Mouse (Mus musculus) testis, adult 2 months (tissue): ENCODE data around the gene Vwce. TPM values are rescaled to one million over a fixed set of nuclear protein-coding genes. Genes with fewer than 3 reads are reported as not detected.

ENCODE experiments used
- H3K27ac ChIP-seq: fragments of 200-500 bp; 2 replicates; pipeline ENCODE4 v1.5.1; 2012; ENCODE audit warnings: low read depth, low read length; ENCODE audit not compliant: control insufficient read depth, insufficient read depth
- H3K27me3 ChIP-seq: fragments of 200-500 bp; 2 replicates; pipeline ENCODE4 v1.6.1; 2012; ENCODE audit warnings: mild to moderate bottlenecking, low read length, moderate library complexity; ENCODE audit not compliant: control insufficient read depth, insufficient read depth
- H3K36me3 ChIP-seq: fragments of 200-500 bp; 2 replicates; pipeline ENCODE4 v1.6.1; 2012; ENCODE audit warnings: mild to moderate bottlenecking, low read length; ENCODE audit not compliant: control insufficient read depth, insufficient read depth
- H3K4me1 ChIP-seq: fragments of 200-500 bp; 2 replicates; pipeline ENCODE4 v1.6.1; 2012; ENCODE audit warnings: low read length; ENCODE audit not compliant: control insufficient read depth, insufficient read depth
- H3K4me3 ChIP-seq: fragments of 200-500 bp; 2 replicates; pipeline ENCODE4 v1.5.1; 2012; ENCODE audit warnings: low read depth, mild to moderate bottlenecking, low read length, moderate library complexity, mixed read lengths; ENCODE audit not compliant: control insufficient read depth
- CTCF ChIP-seq: fragments of 200-500 bp; IDR thresholded peaks from 2 replicates; pipeline ENCODE4 v1.5.1; 2012; ENCODE audit warnings: low read depth, mild to moderate bottlenecking, inconsistent platforms, low read length, moderate library complexity; ENCODE audit not compliant: control insufficient read depth, insufficient read depth, insufficient replicate concordance
- POLR2A ChIP-seq: fragments of 200-500 bp; IDR thresholded peaks from 2 replicates; pipeline ENCODE4 v1.6.1; 2012; ENCODE audit warnings: low read depth, mild to moderate bottlenecking, inconsistent platforms, low read length, moderate library complexity; ENCODE audit not compliant: control insufficient read depth
- polyA plus RNA-seq: library from polyadenylated mRNA; depleted of rRNA; stranded (reverse); fragments of >200 nt; gene quantifications from 2 replicates; pipeline ENCODE4 v1.2.3, GENCODE M21; 2012

Gene Vwce
- polyA plus RNA-seq, 1 experiment, result 1.3 TPM

DNA sequence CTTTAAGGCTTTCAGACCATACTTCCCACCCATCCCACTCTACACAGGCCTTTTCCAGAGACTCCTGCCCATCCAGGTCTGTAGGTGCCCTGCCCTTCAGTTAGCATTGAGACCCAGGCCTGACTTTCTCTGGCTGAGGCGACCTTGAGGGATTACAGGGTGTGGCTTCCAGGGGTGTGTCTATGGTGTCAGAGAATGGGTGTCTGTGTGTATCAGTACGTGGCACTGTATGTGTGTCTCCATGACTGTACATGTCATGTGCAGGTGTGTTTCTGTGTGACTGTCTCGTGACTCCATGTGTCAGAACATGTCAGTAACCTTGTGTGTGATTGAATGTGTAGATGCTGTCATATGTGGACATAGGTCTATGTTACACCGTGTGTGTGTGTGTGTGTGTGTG is 37.3 kb downstream of the Vwce start:
- Histone ChIP-seq H3K4me1 (no peaks in the 10 kb centered on the region), H3K27me3 (no peaks in the 10 kb centered on the region), H3K27ac (no peak overlapping the region), H3K36me3 (no peaks in the 10 kb centered on the region), H3K4me3 (no peak overlapping the region)
- no peak for TF ChIP-seq POLR2A
- no peak for TF ChIP-seq CTCF

DNA sequence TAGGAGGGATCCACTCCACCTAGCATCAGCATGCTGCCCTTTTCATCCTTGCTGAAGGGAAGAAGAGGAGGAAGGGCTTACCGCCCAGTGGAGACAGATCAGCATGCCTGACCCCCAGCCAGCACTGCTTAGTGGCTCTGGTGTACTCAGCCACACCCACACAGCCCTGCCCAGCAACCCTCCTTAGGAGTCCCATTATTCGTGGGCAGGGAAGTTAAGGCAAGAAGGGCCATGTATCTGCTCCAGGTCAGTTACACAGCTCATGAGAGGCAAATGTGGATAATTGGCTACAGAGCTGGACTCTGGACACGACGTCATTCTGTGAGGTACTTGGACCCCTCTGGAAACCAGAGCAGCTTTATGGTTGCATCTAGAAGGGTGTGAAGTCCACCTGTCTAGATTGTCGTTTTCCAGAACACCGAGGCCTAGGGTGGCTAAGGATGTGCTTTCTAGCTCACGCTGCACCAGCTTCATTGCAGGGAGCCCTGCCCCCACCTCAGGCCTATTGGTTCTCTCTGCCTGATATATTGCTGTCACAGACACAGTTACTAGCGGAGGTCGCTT is 37.9 kb downstream of the Vwce start:
- H3K4me3 ChIP-seq, result no peak overlapping the region
- H3K27ac ChIP-seq, result no peak overlapping the region
- no peaks in the 10 kb centered on the region for H3K27me3 ChIP-seq
- H3K36me3 ChIP-seq, result no peaks in the 10 kb centered on the region
- TF ChIP-seq CTCF, result no peak
- TF ChIP-seq POLR2A, result no peak
- H3K4me1 ChIP-seq, result no peaks in the 10 kb centered on the region

DNA sequence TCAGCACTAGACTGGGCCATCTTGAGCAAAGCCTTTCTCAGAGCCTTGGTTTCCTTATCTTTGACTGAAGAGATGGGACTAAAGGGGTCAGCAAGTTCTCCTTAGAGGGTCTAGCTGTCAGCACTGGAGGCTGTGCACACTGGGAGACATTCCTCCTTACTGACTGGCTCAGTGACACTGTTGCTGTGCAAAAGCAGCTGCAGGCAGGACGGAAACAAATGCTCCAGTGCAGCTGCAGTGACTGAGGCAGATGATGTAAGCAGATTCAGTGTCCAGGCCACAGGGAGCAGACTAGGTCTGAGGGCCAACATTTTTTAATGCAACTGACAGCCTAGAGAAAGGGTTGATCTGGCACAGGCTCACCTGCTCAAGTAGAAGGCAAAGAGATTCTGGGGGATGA is 39.3 kb downstream of the Vwce start:
- Histone ChIP-seq H3K4me1 (no peaks in the 10 kb centered on the region), H3K27me3 (no peaks in the 10 kb centered on the region), H3K4me3 (no peak overlapping the region), H3K27ac (no peak overlapping the region), H3K36me3 (no peaks in the 10 kb centered on the region)
- no peak for TF ChIP-seq CTCF
- TF ChIP-seq POLR2A, result no peak

DNA sequence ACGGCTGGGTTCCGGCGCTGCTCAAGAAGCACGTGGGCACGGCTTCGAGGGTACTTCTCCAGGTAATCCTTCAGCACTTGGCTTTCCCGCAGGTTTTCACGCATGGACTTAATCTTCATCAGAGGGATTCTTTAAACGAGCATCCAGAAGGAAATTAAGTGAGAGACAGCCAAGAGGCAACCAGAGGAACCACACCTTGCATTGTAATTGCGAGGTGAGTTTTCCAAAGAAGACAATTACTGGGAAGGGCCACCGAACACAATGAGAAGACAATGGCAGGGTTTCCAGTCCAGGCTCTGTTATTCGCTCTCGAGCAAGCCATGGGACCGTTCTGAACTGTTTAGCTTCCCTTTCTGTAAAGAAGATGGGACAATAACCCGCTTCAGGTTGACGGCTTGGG is 42.6 kb downstream of the Vwce start:
- TF ChIP-seq POLR2A, result no peak
- Histone ChIP-seq H3K4me3 (no peak overlapping the region), H3K27ac (no peak overlapping the region), H3K36me3 (no peaks in the 10 kb centered on the region), H3K4me1 (no peaks in the 10 kb centered on the region), H3K27me3 (no peaks in the 10 kb centered on the region)

DNA sequence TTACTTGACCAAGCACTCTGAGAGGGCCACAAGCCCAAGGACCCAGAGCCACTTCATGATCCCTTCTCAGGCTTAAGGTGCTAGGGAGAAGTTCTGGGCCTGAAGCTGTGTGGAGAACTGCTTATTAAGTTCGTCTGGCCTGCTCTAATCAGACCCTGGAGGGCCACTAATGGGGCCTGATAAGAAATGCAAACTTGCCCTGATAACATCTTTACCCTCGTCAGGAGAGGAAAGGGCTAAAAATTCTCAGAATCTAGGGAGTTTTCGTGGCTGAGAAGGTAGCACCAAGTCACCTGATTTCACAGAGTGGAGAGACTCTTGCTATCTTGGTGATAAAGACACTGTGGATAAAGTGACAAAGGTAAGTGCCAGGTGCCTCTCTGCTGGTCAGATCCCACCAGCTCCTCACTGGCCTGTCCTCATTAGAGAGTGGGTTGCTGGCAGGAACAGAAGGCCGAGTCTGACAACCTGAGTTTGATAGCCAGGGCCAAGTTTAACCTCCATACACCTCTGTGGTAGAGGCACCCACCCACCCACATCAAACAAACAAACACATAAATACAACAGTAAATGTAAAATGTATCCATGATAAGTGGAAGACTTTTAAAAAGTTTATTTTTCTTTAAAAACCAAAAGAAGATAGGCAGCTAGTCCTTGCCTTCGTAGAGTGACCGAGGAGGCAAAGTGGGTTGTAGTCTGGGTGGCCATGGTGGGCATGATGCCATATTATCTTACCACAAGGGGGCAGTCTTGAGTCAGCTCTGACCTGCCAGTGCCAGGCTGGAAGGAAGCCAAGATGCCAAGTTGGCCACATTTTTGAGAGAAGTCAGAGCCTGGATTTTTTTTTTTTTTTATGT is 44.1 kb downstream of the Vwce start, which contains the start of gene Pga5:
Pga5 (minus strand) TSS at position 157 of the 857 bp plus-strand sequence.
- Histone ChIP-seq H3K4me3 (no peak within 1 kb of the TSS), H3K27me3 (no peaks in the 10 kb centered on the region), H3K4me1 (no peaks in the 10 kb centered on the region), H3K36me3 (no peaks in the 10 kb centered on the region), H3K27ac (no peak within 1 kb of the TSS)
- no peak for TF ChIP-seq POLR2A
- peak; percentile 91; the same call in 1 of the 2 replicates for TF ChIP-seq CTCF

DNA sequence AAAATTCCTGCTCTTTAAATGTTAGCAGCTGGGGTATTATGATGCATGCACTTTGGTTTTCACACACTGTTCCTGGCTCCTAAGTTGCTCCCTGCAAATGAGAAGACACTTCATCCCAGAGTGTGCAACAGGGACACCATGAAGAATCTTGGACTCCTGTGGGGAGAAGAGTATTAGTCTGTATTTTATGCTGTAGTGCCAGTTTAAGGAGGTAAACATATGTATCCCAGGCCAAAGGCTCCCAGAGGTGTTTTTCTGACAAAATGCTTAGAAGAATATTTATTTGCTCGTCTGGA is 44.7 kb downstream of the Vwce start:
- no peaks in the 10 kb centered on the region for H3K4me1 ChIP-seq
- TF ChIP-seq CTCF, result no peak
- no peak for TF ChIP-seq POLR2A

DNA sequence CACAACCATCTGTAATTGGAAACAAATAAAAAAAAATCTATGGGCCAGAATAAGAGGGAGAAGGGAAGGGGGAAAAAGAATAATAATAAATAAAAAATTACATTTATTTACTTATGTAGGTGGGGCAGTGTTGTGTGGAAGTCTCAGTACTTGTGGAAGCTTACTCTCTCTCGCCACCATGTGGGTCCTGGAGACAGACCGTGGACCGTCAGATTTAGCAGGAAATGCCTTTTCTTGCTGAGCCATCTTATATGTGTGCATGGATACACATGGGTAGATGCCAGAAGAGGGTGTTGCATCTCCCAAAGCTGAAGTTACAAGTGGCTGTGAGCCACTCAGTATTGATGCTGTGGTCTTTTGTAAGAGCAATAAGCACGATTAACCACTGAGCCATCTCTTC is 47.6 kb downstream of the Vwce start:
- no peaks in the 10 kb centered on the region for H3K36me3 ChIP-seq
- H3K4me1 ChIP-seq, result no peaks in the 10 kb centered on the region
- no peak overlapping the region for H3K4me3 ChIP-seq
- no peaks in the 10 kb centered on the region for H3K27me3 ChIP-seq
- no peak overlapping the region for H3K27ac ChIP-seq
- TF ChIP-seq CTCF, result no peak
- no peak for TF ChIP-seq POLR2A

More for the DNA sequence above, 44.7 kb downstream of the Vwce start:
- no peak overlapping the region for H3K4me3 ChIP-seq
- no peaks in the 10 kb centered on the region for H3K27me3 ChIP-seq
- H3K36me3 ChIP-seq, result no peaks in the 10 kb centered on the region
- no peak overlapping the region for H3K27ac ChIP-seq

DNA sequence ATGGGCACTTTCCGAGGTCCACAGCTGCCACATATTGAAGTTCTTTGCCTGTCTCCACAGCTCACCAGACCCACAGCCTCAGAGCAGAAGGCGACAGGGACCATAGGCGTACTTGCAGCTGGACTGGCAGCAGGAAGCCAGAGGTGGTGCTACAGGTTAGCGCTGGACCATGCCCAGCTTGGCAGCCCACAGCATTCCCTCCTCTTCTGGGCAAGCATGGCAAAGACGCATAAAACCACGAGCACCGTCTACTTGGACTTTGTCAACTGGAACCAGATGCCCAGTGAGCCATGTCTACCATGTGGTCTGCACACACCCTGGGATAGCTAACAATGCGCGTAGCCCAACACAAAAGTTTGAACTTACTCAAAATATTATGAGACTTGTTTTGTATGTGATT is 51.1 kb downstream of the Vwce start:
- H3K27me3 ChIP-seq, result no peaks in the 10 kb centered on the region

More for the DNA sequence above, 51.1 kb downstream of the Vwce start:
- TF ChIP-seq CTCF (no peak), POLR2A (no peak)
- H3K27ac ChIP-seq, result no peak overlapping the region
- H3K36me3 ChIP-seq, result no peaks in the 10 kb centered on the region
- peaks cover 6% of the 10 kb centered on the region for H3K4me1 ChIP-seq
- no peak overlapping the region for H3K4me3 ChIP-seq
